Mouse (Mus musculus): Measurements from ENCODE around the gene Lce1i. TPM values are rescaled to one million over a fixed set of nuclear protein-coding genes. Genes with fewer than 3 reads are reported as not detected.

The Lce1i gene
- not detected for polyA plus RNA-seq (2014; fragmentation: Illumina TruSeq; extraction: RNeasy Lipid Tissue Mini Kit (QIAGEN cat#74804))

GRCm38 (mm10) chr3:92778799-92779198, at the start of gene Lce1i:
Gene Lce1i (minus strand): TSS chr3:92778899.

DNA sequence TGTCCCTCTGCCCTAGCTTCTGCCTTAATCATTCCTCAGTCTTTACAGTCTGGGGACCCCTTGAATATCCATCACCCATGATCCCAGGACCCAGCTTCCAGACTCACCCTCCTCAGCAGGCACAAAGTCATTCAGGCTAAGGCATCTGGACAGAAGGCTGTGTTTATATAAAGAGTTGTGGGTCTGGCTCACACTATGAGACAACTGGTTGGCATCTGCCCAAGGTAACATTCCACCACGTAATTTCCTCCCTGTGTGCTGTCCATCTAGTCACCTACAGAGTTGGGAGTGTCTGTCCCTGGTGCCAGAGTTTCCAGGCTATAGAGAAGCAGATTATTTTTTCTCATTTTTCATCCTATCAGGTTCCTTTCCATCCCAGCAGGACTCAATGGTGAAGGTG, 48.4 kb upstream of the Lce1i start, which contains the start of gene Kprp:
Kprp (minus strand) TSS at position 140 of the 400 bp plus-strand sequence.

DNA sequence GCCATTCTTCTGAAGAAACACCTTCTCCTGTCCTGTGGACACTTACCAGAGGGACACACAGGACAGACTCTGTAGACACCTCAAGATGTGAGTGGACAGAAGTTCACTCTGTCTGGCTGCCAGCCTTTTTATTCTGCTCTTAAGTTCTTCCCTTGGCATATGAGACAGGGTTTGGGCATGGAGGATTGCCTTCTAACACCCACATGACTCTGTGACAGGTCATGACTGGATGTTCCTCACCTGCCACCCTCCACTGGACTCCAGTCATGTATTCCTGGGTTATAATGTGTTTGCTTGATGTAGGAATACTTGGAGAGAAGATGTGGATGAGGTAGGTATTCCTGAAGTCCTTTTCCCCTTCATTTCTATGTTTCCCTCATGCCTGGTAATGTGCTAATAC, 29.1 kb upstream of the Lce1i start, which contains the start of gene Lce1k:
Lce1k (minus strand) TSS at position 101 of the 400 bp plus-strand sequence.

GRCm38 (mm10) chr3:92790414-92790813, 11.7 kb upstream of the Lce1i start, which contains the start of gene Lce1j:
Gene Lce1j (minus strand): TSS chr3:92790514.

DNA sequence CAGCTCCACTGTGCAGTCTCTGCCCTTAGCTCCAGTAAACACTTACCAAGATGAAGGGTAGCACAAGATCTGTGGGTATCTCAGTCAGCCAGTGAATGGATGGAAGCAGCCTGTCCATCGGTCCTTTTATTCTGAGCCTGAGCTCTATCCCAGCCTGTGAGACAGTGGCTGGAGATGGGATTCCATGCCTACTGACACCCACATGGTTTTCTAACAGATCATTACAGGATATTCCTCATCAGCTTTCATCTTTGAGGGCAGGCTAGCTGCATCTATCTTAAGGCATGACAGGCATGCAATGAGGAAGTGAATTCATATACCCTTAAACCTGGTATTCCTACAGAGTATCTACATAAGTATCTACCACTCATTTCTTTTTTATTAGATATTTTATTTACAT, 13.7 kb downstream of the Lce1i start, which contains the start of gene Lce1h:
Lce1h (minus strand) TSS at position 101 of the 400 bp plus-strand sequence.

DNA sequence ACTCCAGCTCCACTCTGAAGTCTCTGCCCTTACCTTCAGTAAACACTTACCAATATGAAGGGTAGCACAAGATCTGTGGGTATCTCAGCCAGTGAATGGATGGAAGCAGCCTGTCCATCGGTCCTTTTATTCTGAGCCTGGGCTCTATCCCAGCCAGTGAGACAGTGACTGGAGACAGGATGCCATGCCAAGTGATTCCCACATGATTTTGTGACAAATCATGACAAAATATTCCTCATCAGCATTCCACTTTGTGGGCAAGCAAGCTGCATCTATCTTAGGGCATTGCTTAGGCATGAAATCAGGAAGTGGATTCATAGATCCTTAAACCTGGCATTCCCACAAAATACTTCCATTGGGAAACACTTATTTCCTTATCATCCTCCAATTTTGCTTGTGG, 26.5 kb downstream of the Lce1i start, which contains the start of gene Lce1g:
Lce1g (minus strand) TSS at position 101 of the 400 bp plus-strand sequence.

GRCm38 (mm10) chr3:92738996-92739395, 39.7 kb downstream of the Lce1i start, which contains the start of gene Gm38119:
Gene Gm38119 (minus strand): TSS chr3:92739096.

Other genes with a start within 250 kb of the Lce1i start
- not detected for gene 2310046K23Rik, start 244.4 kb downstream of the Lce1i start, polyA plus RNA-seq (2014; fragmentation: Illumina TruSeq; extraction: RNeasy Lipid Tissue Mini Kit (QIAGEN cat#74804))
- not detected for gene Ivl, start 205.2 kb downstream of the Lce1i start, polyA plus RNA-seq (2014; fragmentation: Illumina TruSeq; extraction: RNeasy Lipid Tissue Mini Kit (QIAGEN cat#74804))
- not detected for gene Smcp, start 189.9 kb downstream of the Lce1i start, polyA plus RNA-seq (2014; fragmentation: Illumina TruSeq; extraction: RNeasy Lipid Tissue Mini Kit (QIAGEN cat#74804))
- not detected for gene 2210017I01Rik, start 171.4 kb downstream of the Lce1i start, polyA plus RNA-seq (2014; fragmentation: Illumina TruSeq; extraction: RNeasy Lipid Tissue Mini Kit (QIAGEN cat#74804))
- gene Lce6a, start 157.2 kb downstream of the Lce1i start, polyA plus RNA-seq (2014; fragmentation: Illumina TruSeq; extraction: RNeasy Lipid Tissue Mini Kit (QIAGEN cat#74804)), result not detected
- not detected for gene Lce1a1, start 130.6 kb downstream of the Lce1i start, polyA plus RNA-seq (2014; fragmentation: Illumina TruSeq; extraction: RNeasy Lipid Tissue Mini Kit (QIAGEN cat#74804))
- not detected for gene Lce1b, start 122.0 kb downstream of the Lce1i start, polyA plus RNA-seq (2014; fragmentation: Illumina TruSeq; extraction: RNeasy Lipid Tissue Mini Kit (QIAGEN cat#74804))
- not detected for gene Lce1a2, start 108.6 kb downstream of the Lce1i start, polyA plus RNA-seq (2014; fragmentation: Illumina TruSeq; extraction: RNeasy Lipid Tissue Mini Kit (QIAGEN cat#74804))
- gene Lce1c, start 99.7 kb downstream of the Lce1i start, polyA plus RNA-seq (2014; fragmentation: Illumina TruSeq; extraction: RNeasy Lipid Tissue Mini Kit (QIAGEN cat#74804)), result not detected
- not detected for gene Lce1d, start 91.7 kb downstream of the Lce1i start, polyA plus RNA-seq (2014; fragmentation: Illumina TruSeq; extraction: RNeasy Lipid Tissue Mini Kit (QIAGEN cat#74804))
- gene Lce1e, start 69.8 kb downstream of the Lce1i start, polyA plus RNA-seq (2014; fragmentation: Illumina TruSeq; extraction: RNeasy Lipid Tissue Mini Kit (QIAGEN cat#74804)), result not detected
- gene Lce1f, start 58.5 kb downstream of the Lce1i start, polyA plus RNA-seq (2014; fragmentation: Illumina TruSeq; extraction: RNeasy Lipid Tissue Mini Kit (QIAGEN cat#74804)), result not detected
- gene Gm38119, start 39.8 kb downstream of the Lce1i start, polyA plus RNA-seq (2014; fragmentation: Illumina TruSeq; extraction: RNeasy Lipid Tissue Mini Kit (QIAGEN cat#74804)), result not detected
- gene Lce1g, start 26.6 kb downstream of the Lce1i start, polyA plus RNA-seq (2014; fragmentation: Illumina TruSeq; extraction: RNeasy Lipid Tissue Mini Kit (QIAGEN cat#74804)), result not detected
- gene Lce1h, start 13.8 kb downstream of the Lce1i start, polyA plus RNA-seq (2014; fragmentation: Illumina TruSeq; extraction: RNeasy Lipid Tissue Mini Kit (QIAGEN cat#74804)), result not detected
- not detected for gene Lce1j, start 11.6 kb upstream of the Lce1i start, polyA plus RNA-seq (2014; fragmentation: Illumina TruSeq; extraction: RNeasy Lipid Tissue Mini Kit (QIAGEN cat#74804))
- not detected for gene Lce1k, start 29.0 kb upstream of the Lce1i start, polyA plus RNA-seq (2014; fragmentation: Illumina TruSeq; extraction: RNeasy Lipid Tissue Mini Kit (QIAGEN cat#74804))
- gene Kprp, start 48.3 kb upstream of the Lce1i start, polyA plus RNA-seq (2014; fragmentation: Illumina TruSeq; extraction: RNeasy Lipid Tissue Mini Kit (QIAGEN cat#74804)), result not detected
- not detected for gene Lce1l, start 72.4 kb upstream of the Lce1i start, polyA plus RNA-seq (2014; fragmentation: Illumina TruSeq; extraction: RNeasy Lipid Tissue Mini Kit (QIAGEN cat#74804))
- not detected for gene 2310050C09Rik, start 91.3 kb upstream of the Lce1i start, polyA plus RNA-seq (2014; fragmentation: Illumina TruSeq; extraction: RNeasy Lipid Tissue Mini Kit (QIAGEN cat#74804))
- not detected for gene Lce3a, start 147.3 kb upstream of the Lce1i start, polyA plus RNA-seq (2014; fragmentation: Illumina TruSeq; extraction: RNeasy Lipid Tissue Mini Kit (QIAGEN cat#74804))
- not detected for gene Lce3b, start 154.1 kb upstream of the Lce1i start, polyA plus RNA-seq (2014; fragmentation: Illumina TruSeq; extraction: RNeasy Lipid Tissue Mini Kit (QIAGEN cat#74804))
- gene Lce3c, start 165.6 kb upstream of the Lce1i start, polyA plus RNA-seq (2014; fragmentation: Illumina TruSeq; extraction: RNeasy Lipid Tissue Mini Kit (QIAGEN cat#74804)), result not detected
- not detected for gene Lce3d, start 178.5 kb upstream of the Lce1i start, polyA plus RNA-seq (2014; fragmentation: Illumina TruSeq; extraction: RNeasy Lipid Tissue Mini Kit (QIAGEN cat#74804))
- not detected for gene Lce3e, start 188.2 kb upstream of the Lce1i start, polyA plus RNA-seq (2014; fragmentation: Illumina TruSeq; extraction: RNeasy Lipid Tissue Mini Kit (QIAGEN cat#74804))
- not detected for gene Lce3f, start 213.3 kb upstream of the Lce1i start, polyA plus RNA-seq (2014; fragmentation: Illumina TruSeq; extraction: RNeasy Lipid Tissue Mini Kit (QIAGEN cat#74804))
- not detected for gene Crct1, start 236.8 kb upstream of the Lce1i start, polyA plus RNA-seq (2014; fragmentation: Illumina TruSeq; extraction: RNeasy Lipid Tissue Mini Kit (QIAGEN cat#74804))
- gene Lce1m, start 240.2 kb upstream of the Lce1i start, polyA plus RNA-seq (2014; fragmentation: Illumina TruSeq; extraction: RNeasy Lipid Tissue Mini Kit (QIAGEN cat#74804)), result not detected

Measured in ovary, adult 10 weeks (tissue).